Mouse (Mus musculus): ENCODE measurements around the gene Mamstr. TPM values are rescaled to one million over a fixed set of nuclear protein-coding genes. Genes with fewer than 3 reads are reported as not detected.

Mamstr gene
- polyA plus RNA-seq, 1 experiment from 2014 or later = 3.9 TPM

DNA sequence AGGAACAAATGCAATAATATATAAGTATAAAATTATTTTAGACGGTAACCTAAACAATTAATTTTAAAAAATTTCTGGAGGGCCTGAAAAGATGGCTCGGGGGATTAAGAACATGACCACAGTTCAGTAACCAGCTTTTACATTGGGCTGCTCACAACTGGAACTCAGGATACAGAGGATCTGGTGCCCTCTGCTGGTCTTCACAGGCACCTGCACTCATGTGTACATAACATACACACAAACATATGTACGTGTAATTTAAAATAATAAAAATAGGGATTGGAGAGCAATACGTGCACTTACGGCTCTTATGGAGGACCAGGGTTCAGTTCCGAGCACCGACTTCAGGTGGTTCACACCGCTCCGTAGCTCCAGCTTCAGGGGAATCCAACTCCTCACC, 29.1 kb downstream of the Mamstr start:
- 94% methylated on average over 9 of the region's 9 CpGs for WGBS
- Histone ChIP-seq H3K36me3 (ENCODE audit: insufficient read depth, low read length) (no peaks in the 10 kb centered on the region), H3K27ac (no peak overlapping the region), H3K4me1 (replicated peaks; ENCODE audit: insufficient read depth, low read length) (peaks cover 7% of the 10 kb centered on the region; the same call in 1 of the 2 replicates), H3K4me2 (ENCODE audit: low read length) (no peak overlapping the region), H3K9ac (ENCODE audit: low read depth, low read length) (no peak overlapping the region), H3K9me3 (replicated peaks; ENCODE audit: low read length) (no peaks in the 10 kb centered on the region), H3K27me3 (ENCODE audit: insufficient read depth, low read length) (no peaks in the 10 kb centered on the region), H3K4me3 (replicated peaks; ENCODE audit: low read depth, low read length) (no peak overlapping the region)
- DNase-seq (ENCODE audit: low spot score) (no peak), ATAC-seq (replicated peaks; ENCODE audit: low FRiP score, low read depth) (no peak)
- peak; percentile 41; the same call in 1 of the 2 replicates for TF ChIP-seq CTCF (IDR thresholded peaks at IDR 0.05; ENCODE audit: low read depth)

DNA sequence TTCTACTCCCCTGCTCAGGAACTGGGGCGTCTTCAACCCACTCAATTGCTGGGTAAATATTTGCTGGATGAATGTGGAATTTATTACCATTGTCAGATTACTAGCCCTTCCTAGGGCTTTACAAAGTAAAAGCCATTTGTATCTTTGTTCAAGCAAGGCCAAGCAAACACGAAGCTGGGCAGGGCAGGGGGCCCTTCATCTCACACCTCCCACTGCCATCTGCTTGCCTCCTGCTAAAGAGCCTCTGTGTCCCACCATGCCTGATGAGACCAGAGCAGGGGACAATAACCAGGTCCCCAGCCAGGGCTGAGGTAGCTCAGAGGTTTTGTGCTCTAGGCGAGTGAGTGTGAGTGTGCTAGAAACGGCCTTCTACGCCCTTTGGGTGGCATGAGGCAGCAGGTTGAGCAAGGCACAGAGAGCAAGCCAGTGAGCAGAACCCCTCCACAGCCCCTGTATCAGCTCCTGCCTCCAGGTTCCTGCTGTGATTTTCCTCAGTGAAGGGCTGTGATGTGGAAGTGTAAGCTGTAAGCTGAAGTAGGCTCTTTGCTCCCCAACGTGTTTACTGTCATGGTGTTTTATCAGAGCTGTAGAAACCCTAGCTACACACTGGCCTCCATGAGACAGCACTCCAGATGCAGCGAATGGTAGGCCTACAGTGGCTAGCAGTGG, 38.0 kb downstream of the Mamstr start:
- peaks cover 13% of the 10 kb centered on the region for H3K4me1 ChIP-seq (replicated peaks; ENCODE audit: insufficient read depth, low read length)
- no peak overlapping the region for H3K9ac ChIP-seq (ENCODE audit: low read depth, low read length)
- no peak overlapping the region for H3K27ac ChIP-seq
- no peak overlapping the region for H3K4me2 ChIP-seq (ENCODE audit: low read length)
- 79% methylated on average over 7 of the region's 7 CpGs for whole genome bisulfite sequencing
- DNase-seq (ENCODE audit: low spot score) (no peak), ATAC-seq (replicated peaks; ENCODE audit: low FRiP score, low read depth) (no peak)
- no peaks in the 10 kb centered on the region for H3K36me3 ChIP-seq (ENCODE audit: insufficient read depth, low read length)
- no peaks in the 10 kb centered on the region for H3K27me3 ChIP-seq (ENCODE audit: insufficient read depth, low read length)
- H3K9me3 ChIP-seq (replicated peaks; ENCODE audit: low read length) = no peaks in the 10 kb centered on the region
- no peak for TF ChIP-seq CTCF (IDR thresholded peaks at IDR 0.05; ENCODE audit: low read depth)
- H3K4me3 ChIP-seq (replicated peaks; ENCODE audit: low read depth, low read length) = no peak overlapping the region

DNA sequence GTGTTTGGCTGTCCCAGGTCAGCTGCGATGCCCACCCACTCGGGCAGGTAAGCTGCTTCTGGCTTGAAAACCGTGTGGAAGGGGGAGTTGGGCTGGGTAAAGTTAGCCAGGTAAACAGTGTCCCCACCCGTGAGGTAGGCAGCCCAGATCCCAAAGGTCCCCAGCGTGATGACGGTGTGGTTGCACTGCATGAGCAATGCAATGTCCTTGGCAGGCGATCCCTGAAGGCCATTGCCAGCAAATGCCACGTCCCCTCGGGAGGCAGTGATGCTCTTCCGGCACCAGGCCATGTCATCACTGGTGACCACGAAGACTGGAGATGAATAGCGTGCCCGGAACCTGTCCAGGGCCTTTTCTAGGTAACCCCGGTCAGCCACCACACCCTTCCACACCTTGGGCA, 38.7 kb downstream of the Mamstr start:
- Histone ChIP-seq H3K36me3 (ENCODE audit: insufficient read depth, low read length) (no peaks in the 10 kb centered on the region), H3K9ac (ENCODE audit: low read depth, low read length) (no peak overlapping the region), H3K4me1 (replicated peaks; ENCODE audit: insufficient read depth, low read length) (peaks cover 13% of the 10 kb centered on the region), H3K4me2 (ENCODE audit: low read length) (no peak overlapping the region), H3K9me3 (replicated peaks; ENCODE audit: low read length) (no peaks in the 10 kb centered on the region), H3K27ac (no peak overlapping the region), H3K27me3 (ENCODE audit: insufficient read depth, low read length) (no peaks in the 10 kb centered on the region), H3K4me3 (replicated peaks; ENCODE audit: low read depth, low read length) (no peak overlapping the region)
- WGBS = 91% methylated on average over 14 of the region's 14 CpGs
- no peak for TF ChIP-seq CTCF (IDR thresholded peaks at IDR 0.05; ENCODE audit: low read depth)
- no peak for ATAC-seq (replicated peaks; ENCODE audit: low FRiP score, low read depth)
- DNase-seq (ENCODE audit: low spot score) = no peak

DNA sequence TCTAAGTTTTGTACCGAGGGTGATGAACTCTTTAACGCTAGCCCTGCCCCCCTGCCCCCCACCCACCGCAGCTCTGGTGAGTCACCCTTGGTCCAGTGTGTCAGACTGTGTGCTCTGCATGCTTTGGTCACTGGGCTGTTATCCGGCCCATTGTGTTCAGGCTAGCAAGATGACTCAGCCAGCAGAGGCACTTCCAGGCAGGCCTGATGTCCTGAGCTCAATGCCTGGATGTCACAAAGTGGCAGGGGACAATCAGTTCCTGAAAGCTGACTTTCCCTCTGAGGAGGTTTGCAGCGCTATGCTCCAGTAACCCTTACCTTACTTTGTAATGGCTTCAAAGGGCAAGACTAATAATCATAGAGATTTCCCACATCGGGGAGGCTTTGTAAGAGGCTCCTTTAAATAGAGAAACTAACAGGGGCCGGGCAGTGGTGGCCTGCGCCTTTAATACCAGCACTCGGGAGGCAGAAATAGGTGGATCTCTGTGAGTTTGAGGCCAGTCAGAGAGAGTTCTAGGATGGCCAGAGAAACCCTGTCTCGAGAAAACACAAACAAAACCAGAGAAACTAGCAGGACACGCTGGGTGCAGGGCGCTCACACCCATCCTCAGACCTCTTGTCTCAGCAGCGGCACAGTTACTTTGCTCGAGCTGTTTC, 40.3 kb downstream of the Mamstr start:
- Histone ChIP-seq H3K9me3 (replicated peaks; ENCODE audit: low read length) (no peaks in the 10 kb centered on the region), H3K4me1 (replicated peaks; ENCODE audit: insufficient read depth, low read length) (peaks cover 13% of the 10 kb centered on the region), H3K4me2 (ENCODE audit: low read length) (no peak overlapping the region), H3K36me3 (ENCODE audit: insufficient read depth, low read length) (no peaks in the 10 kb centered on the region), H3K4me3 (replicated peaks; ENCODE audit: low read depth, low read length) (no peak overlapping the region), H3K9ac (ENCODE audit: low read depth, low read length) (no peak overlapping the region; the same call in 1 of the 2 replicates), H3K27ac (peak overlapping the region; percentile 68), H3K27me3 (ENCODE audit: insufficient read depth, low read length) (no peaks in the 10 kb centered on the region)
- no peak for TF ChIP-seq CTCF (IDR thresholded peaks at IDR 0.05; ENCODE audit: low read depth)
- DNase-seq (ENCODE audit: low spot score) (peak; percentile 61), ATAC-seq (replicated peaks; ENCODE audit: low FRiP score, low read depth) (peak; percentile 68)
- WGBS = 58% methylated on average over 14 of the region's 14 CpGs

DNA sequence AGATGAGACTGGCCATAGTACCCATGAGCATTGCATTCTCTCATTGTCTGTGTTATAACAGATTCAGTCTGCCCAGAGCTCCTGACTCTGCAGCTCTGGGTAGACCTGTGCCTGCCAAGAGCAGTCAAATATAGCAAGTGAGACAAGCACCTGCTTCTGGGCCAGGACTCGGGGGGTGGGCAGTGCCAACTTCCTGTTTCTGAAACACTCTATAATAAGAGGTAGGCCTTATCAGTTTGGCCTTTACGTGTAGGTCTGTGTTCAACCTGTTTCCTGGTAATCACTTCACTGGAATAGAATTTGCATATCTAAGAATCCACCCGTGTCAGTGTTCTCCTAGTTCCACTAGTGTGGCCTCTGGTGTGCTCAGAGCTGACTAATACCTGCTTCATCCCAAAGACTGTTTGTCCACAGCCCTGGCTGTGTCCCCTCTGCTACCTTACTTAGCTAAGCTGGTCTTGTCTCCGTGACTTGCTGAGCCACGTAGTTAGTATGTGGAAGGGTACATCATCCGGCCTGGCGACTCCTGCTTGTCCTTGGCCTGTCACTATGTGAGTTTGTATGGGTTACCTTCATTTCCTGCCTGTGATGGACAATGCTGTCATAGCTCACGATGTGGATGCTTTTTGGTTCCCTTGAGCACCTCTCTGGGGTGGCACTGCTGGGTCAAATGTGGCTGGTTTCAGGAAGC, 41.4 kb downstream of the Mamstr start:
- Histone ChIP-seq H3K27ac (no peak overlapping the region), H3K4me1 (replicated peaks; ENCODE audit: insufficient read depth, low read length) (peaks cover 13% of the 10 kb centered on the region), H3K27me3 (ENCODE audit: insufficient read depth, low read length) (no peaks in the 10 kb centered on the region), H3K4me3 (replicated peaks; ENCODE audit: low read depth, low read length) (no peak overlapping the region), H3K9ac (ENCODE audit: low read depth, low read length) (no peak overlapping the region), H3K4me2 (ENCODE audit: low read length) (no peak overlapping the region), H3K36me3 (ENCODE audit: insufficient read depth, low read length) (no peaks in the 10 kb centered on the region), H3K9me3 (replicated peaks; ENCODE audit: low read length) (no peaks in the 10 kb centered on the region)
- WGBS = 82% methylated on average over 8 of the region's 8 CpGs
- no peak for TF ChIP-seq CTCF (IDR thresholded peaks at IDR 0.05; ENCODE audit: low read depth)
- ATAC-seq (replicated peaks; ENCODE audit: low FRiP score, low read depth) (no peak), DNase-seq (ENCODE audit: low spot score) (no peak)

Measured in kidney, postnatal 0 days (tissue).